Mouse (Mus musculus): ENCODE results near the gene Tmem222. TPM values are rescaled to one million over a fixed set of nuclear protein-coding genes. Genes with fewer than 3 reads are reported as not detected.

The Tmem222 gene
- polyA plus RNA-seq, 1 experiment from 2014 or later, result 77.7 TPM

DNA sequence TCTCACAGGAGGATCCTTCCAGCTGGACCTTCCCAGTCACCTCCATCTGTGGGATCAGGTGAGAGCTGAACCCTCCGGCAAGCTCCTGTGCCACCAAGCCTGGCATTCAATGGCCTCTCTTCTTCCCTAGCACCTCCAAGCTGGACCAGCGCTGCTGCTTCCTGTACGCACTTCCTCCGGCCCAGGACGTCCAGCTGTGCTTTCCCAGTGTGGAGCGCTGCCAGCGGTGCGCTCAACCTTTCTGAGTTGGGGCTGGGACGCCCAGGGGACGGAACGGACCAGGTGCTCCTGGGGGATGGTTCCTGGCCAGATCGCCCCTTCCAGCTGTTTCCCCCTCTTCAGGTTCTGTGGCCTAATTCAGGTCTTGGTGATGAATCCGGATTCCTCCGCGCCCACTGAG lies 30.5 kb downstream of the Tmem222 start:
- H3K9me3 ChIP-seq (replicated peaks), result no peaks in the 10 kb centered on the region
- 28% methylated on average over 15 of the region's 15 CpGs for WGBS
- no peak for ATAC-seq (ENCODE audit: low FRiP score)
- no peaks in the 10 kb centered on the region for H3K36me3 ChIP-seq
- no peak overlapping the region for H3K4me3 ChIP-seq
- no peak overlapping the region for H3K27ac ChIP-seq
- no peak overlapping the region for H3K9ac ChIP-seq
- peaks cover 97% of the 10 kb centered on the region for H3K27me3 ChIP-seq
- peaks cover 18% of the 10 kb centered on the region for H3K4me1 ChIP-seq
- H3K4me2 ChIP-seq (replicated peaks), result no peak overlapping the region

DNA sequence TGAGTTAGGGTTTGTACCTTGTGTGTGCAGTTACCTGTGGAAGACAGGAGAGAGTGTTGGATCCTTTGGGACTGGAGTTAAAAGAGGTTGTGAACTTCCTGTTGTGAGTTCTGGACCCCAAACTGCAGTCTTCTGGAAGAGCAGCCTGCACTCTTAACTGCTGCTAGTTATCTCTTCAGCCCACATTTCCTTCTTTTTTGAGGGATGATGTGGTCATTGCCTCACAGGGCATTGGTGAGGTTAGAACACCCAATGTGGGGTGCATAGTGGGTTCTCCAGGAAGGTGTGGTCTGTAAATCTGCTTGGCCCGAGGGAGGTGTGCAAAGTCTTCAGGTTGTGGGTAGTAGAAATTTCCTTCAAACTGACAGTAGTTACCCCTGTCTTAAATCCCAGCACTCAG lies 33.3 kb downstream of the Tmem222 start:
- WGBS, result 84% methylated on average over 1 of the region's 1 CpGs
- peaks cover 97% of the 10 kb centered on the region for H3K27me3 ChIP-seq
- H3K9me3 ChIP-seq (replicated peaks), result no peaks in the 10 kb centered on the region
- ATAC-seq (ENCODE audit: low FRiP score), result no peak
- H3K9ac ChIP-seq, result no peak overlapping the region
- H3K4me1 ChIP-seq, result peaks cover 12% of the 10 kb centered on the region
- H3K4me2 ChIP-seq (replicated peaks), result no peak overlapping the region
- H3K4me3 ChIP-seq, result no peak overlapping the region
- H3K27ac ChIP-seq, result no peak overlapping the region
- H3K36me3 ChIP-seq, result no peaks in the 10 kb centered on the region

DNA sequence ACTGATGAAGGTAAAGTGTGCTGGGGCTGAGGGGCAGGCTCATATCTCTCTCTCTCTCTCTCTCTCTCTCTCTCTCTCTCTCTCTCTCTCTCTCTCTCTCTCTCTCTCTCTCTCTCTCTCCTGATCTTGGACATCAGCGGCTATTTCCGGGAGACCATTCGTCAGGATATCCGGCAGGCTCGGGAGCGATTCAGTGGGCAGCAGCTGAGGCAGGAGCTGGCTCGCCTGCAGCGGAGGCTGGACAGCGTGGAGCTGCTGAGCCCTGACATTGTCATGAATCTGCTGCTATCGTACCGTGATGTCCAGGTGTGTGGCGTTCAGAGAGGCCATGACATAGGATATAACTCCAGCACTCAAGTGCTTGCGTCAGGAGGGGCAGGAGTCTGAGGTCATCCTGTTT lies 34.1 kb downstream of the Tmem222 start:
- Histone ChIP-seq H3K27ac (no peak overlapping the region), H3K4me1 (peaks cover 12% of the 10 kb centered on the region), H3K9me3 (replicated peaks) (no peaks in the 10 kb centered on the region), H3K36me3 (no peaks in the 10 kb centered on the region), H3K27me3 (peaks cover 98% of the 10 kb centered on the region), H3K4me2 (replicated peaks) (no peak overlapping the region), H3K9ac (no peak overlapping the region), H3K4me3 (no peak overlapping the region)
- no peak for ATAC-seq (ENCODE audit: low FRiP score)
- WGBS, result 51% methylated on average over 13 of the region's 13 CpGs

DNA sequence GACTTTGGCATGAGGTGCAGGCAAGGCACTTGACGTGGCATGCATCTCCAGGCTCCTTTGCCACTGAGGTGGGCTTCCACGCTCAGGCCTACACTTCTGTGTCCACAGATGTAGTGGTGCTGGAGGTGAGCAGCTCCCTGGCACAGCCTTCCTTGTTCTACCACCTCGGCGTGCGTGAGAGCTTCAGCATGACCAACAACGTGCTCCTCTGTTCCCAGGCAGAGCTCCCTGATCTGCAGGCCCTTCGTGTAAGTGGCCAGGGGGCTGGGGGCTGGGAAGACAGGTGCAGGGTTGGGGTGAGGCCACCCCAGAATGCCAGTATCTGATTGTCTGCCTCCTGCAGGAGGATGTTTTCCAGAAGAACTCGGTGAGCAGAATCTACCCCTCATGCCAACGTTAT lies 34.9 kb downstream of the Tmem222 start:
- Histone ChIP-seq H3K4me1 (peaks cover 12% of the 10 kb centered on the region), H3K27ac (no peak overlapping the region), H3K4me3 (no peak overlapping the region), H3K27me3 (peaks cover 89% of the 10 kb centered on the region), H3K9me3 (replicated peaks) (no peaks in the 10 kb centered on the region), H3K4me2 (replicated peaks) (no peak overlapping the region), H3K9ac (no peak overlapping the region), H3K36me3 (no peaks in the 10 kb centered on the region)
- ATAC-seq (ENCODE audit: low FRiP score), result no peak
- 51% methylated on average over 9 of the region's 9 CpGs for WGBS

DNA sequence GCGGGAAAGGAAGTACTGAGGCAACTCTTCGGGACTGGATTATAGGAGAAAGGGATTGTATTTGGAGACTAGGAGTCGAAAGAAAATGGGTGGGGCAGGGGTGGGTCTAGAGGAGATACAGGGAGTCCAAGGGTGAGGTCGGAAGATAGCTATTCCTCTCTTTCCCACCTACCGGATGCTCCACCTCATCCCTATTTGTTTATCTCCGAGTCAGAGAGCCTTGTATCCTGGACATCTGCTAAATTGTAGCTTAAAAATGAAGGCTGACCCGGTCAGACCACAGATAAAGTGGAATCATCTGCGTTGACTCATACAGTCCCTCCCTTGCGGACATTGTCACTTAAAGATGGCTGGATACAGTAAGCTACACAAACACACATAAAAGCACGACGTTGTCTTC lies 35.7 kb downstream of the Tmem222 start:
- ATAC-seq (ENCODE audit: low FRiP score), result no peak
- H3K4me3 ChIP-seq, result peak overlapping the region; percentile 46
- H3K27ac ChIP-seq, result no peak overlapping the region
- no peaks in the 10 kb centered on the region for H3K9me3 ChIP-seq (replicated peaks)
- H3K4me1 ChIP-seq, result peaks cover 12% of the 10 kb centered on the region
- 31% methylated on average over 11 of the region's 11 CpGs for WGBS
- no peak overlapping the region for H3K9ac ChIP-seq
- H3K4me2 ChIP-seq (replicated peaks), result peak overlapping the region; percentile 82
- no peaks in the 10 kb centered on the region for H3K36me3 ChIP-seq
- peaks cover 83% of the 10 kb centered on the region for H3K27me3 ChIP-seq

DNA sequence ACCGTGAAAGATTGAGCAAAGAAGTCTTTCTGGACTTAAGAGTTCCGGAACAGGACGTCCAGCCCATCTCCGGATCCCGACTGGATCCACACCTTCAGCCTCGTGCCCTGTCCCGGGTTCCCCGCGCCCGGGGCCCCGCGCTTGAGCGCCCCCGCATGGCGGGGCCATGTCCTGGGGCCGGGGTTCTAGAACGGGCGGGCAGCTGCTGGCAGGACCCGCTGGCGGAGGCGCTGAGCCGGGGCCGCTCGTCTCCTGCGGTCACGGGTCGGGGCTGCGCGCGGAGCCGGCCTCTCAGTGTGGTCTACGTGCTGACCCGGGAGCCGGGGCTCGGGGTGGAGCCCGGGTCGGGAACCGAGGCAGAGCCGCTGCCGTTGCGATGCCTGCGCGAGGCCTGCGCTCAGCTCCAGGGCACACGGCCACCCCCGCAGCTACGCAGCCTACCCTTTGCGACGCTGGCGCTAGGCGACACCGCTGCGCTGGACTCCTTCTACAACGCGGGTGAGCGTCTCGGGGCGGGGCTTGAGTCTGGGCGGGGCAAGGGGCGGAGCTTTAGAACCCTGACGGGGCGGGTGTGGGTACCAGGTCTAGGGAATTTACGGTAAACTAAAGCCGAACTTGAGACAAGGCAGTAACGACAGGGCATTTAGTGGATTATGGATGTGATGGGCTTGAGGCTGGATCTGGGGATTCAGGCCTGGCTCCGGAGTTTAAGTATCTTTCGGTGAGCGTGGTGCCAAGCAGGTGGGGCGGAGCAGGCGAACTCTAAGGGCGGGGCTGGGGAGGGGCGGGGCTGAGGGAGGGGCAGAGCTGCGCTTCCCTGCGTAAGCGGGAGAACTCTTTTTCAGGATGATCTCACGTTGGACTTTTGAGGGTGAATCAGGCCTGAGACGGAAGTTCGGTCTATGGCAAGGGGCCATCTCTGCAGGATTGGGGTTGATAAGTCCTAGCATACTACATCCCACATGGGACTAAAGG lies 36.4 kb downstream of the Tmem222 start:
- H3K9ac ChIP-seq, result peak overlapping the region; percentile 60
- H3K27me3 ChIP-seq, result peaks cover 77% of the 10 kb centered on the region
- H3K36me3 ChIP-seq, result no peaks in the 10 kb centered on the region
- H3K4me3 ChIP-seq, result peak overlapping the region; percentile 46
- peak; percentile 89 for ATAC-seq (ENCODE audit: low FRiP score)
- H3K4me1 ChIP-seq, result peaks cover 12% of the 10 kb centered on the region
- no peak overlapping the region for H3K27ac ChIP-seq
- peak overlapping the region; percentile 82 for H3K4me2 ChIP-seq (replicated peaks)
- no peaks in the 10 kb centered on the region for H3K9me3 ChIP-seq (replicated peaks)
- WGBS, result 0% methylated on average over 74 of the region's 78 CpGs

DNA sequence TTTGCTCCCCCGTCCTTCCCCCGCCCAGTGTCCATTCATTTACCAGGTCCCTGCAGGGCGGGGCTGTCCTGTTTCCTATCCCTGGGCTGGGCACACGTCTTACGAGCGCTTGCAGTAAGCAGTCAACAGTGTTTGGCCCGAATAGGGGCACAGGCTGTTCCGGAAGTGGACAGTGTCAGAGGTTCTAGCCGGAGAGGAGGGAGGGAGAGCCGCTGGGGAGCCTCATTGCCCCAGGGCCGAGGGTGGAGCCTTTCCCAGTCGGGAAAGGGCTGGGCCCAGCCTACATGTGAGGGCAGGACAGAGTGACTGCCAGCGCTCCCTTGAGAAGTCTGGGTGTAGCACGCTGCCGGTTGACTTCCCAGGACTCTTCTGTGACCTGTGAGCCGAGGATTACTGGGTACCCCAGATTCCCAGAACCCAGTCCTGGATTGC lies 37.1 kb downstream of the Tmem222 start, which contains the start of gene Map3k6:
TSS of gene Map3k6 (plus strand) at position 329 of the 432 bp plus-strand sequence.
- WGBS, result 6% methylated on average over 16 of the region's 16 CpGs
- Histone ChIP-seq H3K9me3 (replicated peaks) (no peaks in the 10 kb centered on the region), H3K27ac (no peak within 1 kb of the TSS), H3K9ac (peak within 1 kb of the TSS; percentile 60), H3K4me1 (peaks cover 12% of the 10 kb centered on the region), H3K4me3 (peak within 1 kb of the TSS; percentile 46), H3K36me3 (no peaks in the 10 kb centered on the region), H3K4me2 (replicated peaks) (peak within 1 kb of the TSS; percentile 82), H3K27me3 (peaks cover 70% of the 10 kb centered on the region)
- peak; percentile 20; the same call in 1 of the 2 replicates for ATAC-seq (ENCODE audit: low FRiP score)

DNA sequence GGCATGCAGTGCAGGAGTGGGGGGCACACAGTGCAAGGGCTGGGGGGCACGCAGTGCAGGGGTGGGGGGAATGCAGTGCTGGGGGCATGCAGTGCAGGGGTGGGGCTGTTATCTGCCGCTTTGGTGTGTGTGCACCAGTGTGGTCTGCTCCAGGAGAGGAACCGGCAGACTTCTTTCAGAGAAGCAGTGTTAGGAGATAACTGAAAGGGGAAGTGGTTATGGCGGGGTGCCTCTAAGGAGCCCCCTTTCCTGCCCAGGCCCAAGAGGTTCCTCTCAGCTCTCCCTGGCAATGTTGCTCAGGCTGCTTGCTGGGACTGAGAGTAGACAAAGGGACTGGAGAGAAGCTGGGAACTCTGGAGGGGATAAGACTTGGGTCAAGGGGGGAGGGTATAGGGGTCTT lies 39.7 kb downstream of the Tmem222 start:
- H3K4me2 ChIP-seq (replicated peaks), result no peak overlapping the region
- no peak overlapping the region for H3K4me3 ChIP-seq
- ATAC-seq (ENCODE audit: low FRiP score), result no peak
- no peaks in the 10 kb centered on the region for H3K36me3 ChIP-seq
- H3K9me3 ChIP-seq (replicated peaks), result no peaks in the 10 kb centered on the region
- WGBS, result 84% methylated on average over 4 of the region's 4 CpGs
- H3K4me1 ChIP-seq, result peaks cover 9% of the 10 kb centered on the region
- H3K27ac ChIP-seq, result no peak overlapping the region
- peaks cover 51% of the 10 kb centered on the region for H3K27me3 ChIP-seq
- H3K9ac ChIP-seq, result no peak overlapping the region

DNA sequence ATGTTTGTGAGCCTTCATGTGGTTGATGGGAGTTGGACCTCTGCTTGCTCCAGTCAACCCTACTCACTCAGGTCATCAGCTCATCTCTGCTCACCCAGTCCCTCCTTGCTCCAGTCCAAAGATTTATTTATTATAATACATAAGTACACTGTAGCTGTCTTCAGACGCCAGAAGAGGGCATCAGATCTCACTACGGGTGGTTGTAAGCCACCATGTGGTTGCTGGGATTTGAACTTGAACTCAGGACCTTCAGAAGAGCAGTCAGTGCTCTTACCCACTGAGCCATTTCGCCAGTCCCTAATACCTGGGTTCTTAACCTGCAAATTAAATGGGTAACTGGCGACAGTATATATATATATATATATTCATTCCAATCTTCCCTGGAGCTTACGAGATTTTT lies 42.2 kb downstream of the Tmem222 start:
- Histone ChIP-seq H3K9me3 (replicated peaks) (no peaks in the 10 kb centered on the region), H3K4me2 (replicated peaks) (no peak overlapping the region), H3K36me3 (no peaks in the 10 kb centered on the region), H3K4me1 (peaks cover 1% of the 10 kb centered on the region), H3K27me3 (peaks cover 26% of the 10 kb centered on the region), H3K27ac (no peak overlapping the region), H3K9ac (no peak overlapping the region), H3K4me3 (no peak overlapping the region)
- WGBS, result 77% methylated on average over 5 of the region's 5 CpGs
- ATAC-seq (ENCODE audit: low FRiP score), result no peak

DNA sequence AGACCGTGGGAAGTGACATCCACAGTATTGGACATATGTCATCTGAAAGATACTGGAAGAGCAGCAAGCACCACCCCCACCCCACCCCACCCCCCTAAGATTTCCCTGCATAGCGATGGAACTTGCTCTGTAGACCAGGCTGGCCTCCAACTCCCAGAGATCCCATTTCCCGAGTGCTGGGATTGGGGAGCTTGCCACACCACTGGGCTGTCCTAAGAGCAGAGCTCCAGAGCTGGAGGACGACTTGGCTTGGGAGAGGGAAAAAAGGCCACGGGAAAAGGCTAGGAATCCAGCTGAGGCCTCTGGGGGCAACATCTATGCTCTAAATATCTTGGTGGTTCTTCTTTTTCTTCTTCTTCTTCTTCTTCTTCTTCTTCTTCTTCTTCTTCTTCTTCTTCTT lies 42.8 kb downstream of the Tmem222 start:
- Histone ChIP-seq H3K27me3 (peaks cover 19% of the 10 kb centered on the region), H3K4me3 (no peak overlapping the region), H3K9ac (no peak overlapping the region), H3K4me2 (replicated peaks) (no peak overlapping the region), H3K36me3 (no peaks in the 10 kb centered on the region), H3K4me1 (0 out of 2 replicates have a peak, but pooled peaks cover 3% of the 10 kb centered on the region), H3K27ac (no peak overlapping the region), H3K9me3 (replicated peaks) (no peaks in the 10 kb centered on the region)
- WGBS, result 59% methylated on average over 5 of the region's 5 CpGs
- ATAC-seq (ENCODE audit: low FRiP score), result no peak

DNA sequence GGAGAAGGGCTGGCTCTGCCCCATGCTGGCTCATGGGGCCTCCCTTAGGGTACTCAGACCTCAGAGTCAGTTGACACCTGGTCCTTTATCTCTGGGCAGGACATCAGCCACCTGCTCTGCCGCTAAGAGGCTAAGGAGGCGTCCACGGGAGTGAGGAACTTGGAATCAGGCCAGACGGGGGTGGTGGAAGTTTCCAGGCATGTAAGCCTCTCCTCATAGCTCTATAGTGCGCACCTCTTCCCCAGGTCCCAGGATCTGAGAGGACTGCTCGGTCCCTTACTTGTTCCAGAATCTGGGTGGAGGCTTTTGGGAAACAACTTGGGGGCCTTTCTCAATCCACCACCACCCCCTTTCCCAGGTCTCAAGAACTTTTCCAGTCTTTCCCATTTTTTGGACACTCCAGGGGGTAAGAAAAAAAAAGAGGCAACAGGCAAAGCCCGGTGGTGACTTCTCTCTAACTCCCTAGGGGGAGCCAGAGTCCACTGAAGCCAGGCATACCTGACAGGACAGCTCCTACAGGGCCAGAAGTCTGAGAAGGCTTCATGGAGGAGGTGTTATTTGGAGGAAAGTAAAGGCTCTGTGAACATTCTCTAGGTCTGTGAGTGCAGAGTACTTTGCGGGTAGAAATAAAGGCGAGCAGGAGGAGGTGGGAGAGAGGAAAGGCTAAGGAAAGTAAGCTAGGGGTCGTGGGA lies 44.2 kb downstream of the Tmem222 start:
- Histone ChIP-seq H3K4me1 (0 out of 2 replicates have a peak, but pooled peaks cover 4% of the 10 kb centered on the region), H3K9me3 (replicated peaks) (no peaks in the 10 kb centered on the region), H3K27me3 (peaks cover 9% of the 10 kb centered on the region), H3K4me2 (replicated peaks) (no peak overlapping the region), H3K27ac (no peak overlapping the region), H3K36me3 (no peaks in the 10 kb centered on the region), H3K9ac (no peak overlapping the region), H3K4me3 (no peak overlapping the region)
- ATAC-seq (ENCODE audit: low FRiP score), result no peak
- 50% methylated on average over 10 of the region's 10 CpGs for WGBS

DNA sequence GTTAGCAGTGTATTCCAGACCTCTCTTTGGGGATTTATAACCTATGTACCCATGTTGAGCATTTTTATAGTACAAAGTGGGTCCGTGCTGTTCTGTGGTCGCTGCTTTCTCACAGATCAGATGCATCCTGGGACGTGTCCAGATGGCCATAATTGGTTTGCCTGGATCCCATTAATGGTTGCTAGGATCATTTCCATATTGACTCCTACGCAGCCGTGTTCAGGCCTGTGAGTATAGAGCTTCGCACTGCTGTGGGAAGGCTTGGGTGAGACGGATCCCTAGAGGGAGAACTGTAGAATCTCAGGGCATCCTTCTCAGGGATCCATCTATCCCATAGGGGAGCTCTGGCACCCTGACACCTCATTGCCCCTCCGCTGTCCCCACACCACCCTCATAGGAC lies 48.0 kb downstream of the Tmem222 start:
- Histone ChIP-seq H3K36me3 (no peaks in the 10 kb centered on the region), H3K27me3 (peaks cover 3% of the 10 kb centered on the region; the same call in 1 of the 2 replicates), H3K9me3 (replicated peaks) (no peaks in the 10 kb centered on the region), H3K4me2 (replicated peaks) (no peak overlapping the region), H3K9ac (no peak overlapping the region), H3K27ac (peak overlapping the region; percentile 57; the same call in 1 of the 2 replicates), H3K4me1 (0 out of 2 replicates have a peak, but pooled peaks cover 4% of the 10 kb centered on the region), H3K4me3 (no peak overlapping the region)
- no peak for ATAC-seq (ENCODE audit: low FRiP score)
- 45% methylated on average over 8 of the region's 8 CpGs for WGBS

All from hindbrain, embryonic 12.5 days (tissue).